Mouse (Mus musculus): ENCODE data around the gene Lnpep. TPM values are rescaled to one million over a fixed set of nuclear protein-coding genes. Genes with fewer than 3 reads are reported as not detected.
A peak's percentile ranks its signal among the peaks of the same experiment; 100 is the strongest.

Lnpep gene
- polyA plus RNA-seq, 1 experiment from 2014 or later = 10.7 TPM

- H3K9ac ChIP-seq (replicated peaks) = peak overlapping the region; percentile 92
- no peaks in the 10 kb centered on the region for H3K36me3 ChIP-seq
- no peak for ATAC-seq (ENCODE audit: low FRiP score, low read depth)
- peak overlapping the region; percentile 92 for H3K4me3 ChIP-seq
- peaks cover 14% of the 10 kb centered on the region for H3K4me1 ChIP-seq
- H3K27me3 ChIP-seq = no peaks in the 10 kb centered on the region
- 62% methylated on average over 7 of the region's 7 CpGs for WGBS
- H3K27ac ChIP-seq (replicated peaks) = peak overlapping the region; percentile 100
- peak overlapping the region; percentile 70 for H3K4me2 ChIP-seq (replicated peaks)
- H3K9me3 ChIP-seq = no peaks in the 10 kb centered on the region
Observed at GRCm38 (mm10) chr17:17625887-17626679, 1.2 kb upstream of the Lnpep start.

DNA sequence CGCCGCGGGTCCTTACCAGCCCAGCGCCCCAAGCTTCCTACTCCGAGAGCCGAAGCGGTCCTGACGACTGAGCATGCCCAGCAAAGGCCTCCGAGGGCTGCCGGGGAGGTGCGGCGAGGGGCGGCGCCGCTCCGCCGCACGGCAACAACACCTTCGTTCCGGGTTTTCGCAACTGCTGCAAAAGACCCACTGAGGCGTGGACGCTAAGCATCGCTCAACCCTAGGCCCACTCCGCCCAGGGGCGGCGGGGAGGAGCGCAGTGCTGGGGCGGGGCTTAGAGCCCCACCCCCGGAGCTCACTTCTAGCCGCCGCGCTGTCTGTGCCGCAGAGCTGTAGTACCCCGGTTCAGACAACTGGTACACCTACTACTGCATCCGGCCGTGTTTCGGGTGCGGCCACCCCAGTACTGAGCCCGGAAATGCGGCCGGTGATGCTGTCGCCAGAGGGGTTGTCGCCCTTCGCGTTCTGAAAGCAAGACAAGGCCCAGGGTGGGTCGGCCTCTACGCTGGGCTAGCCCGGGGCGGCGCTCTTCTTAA lies 361 bp downstream of the Lnpep start:
- no peaks in the 10 kb centered on the region for H3K9me3 ChIP-seq
- no peaks in the 10 kb centered on the region for H3K27me3 ChIP-seq
- peak overlapping the region; percentile 92 for H3K9ac ChIP-seq (replicated peaks)
- H3K36me3 ChIP-seq = no peaks in the 10 kb centered on the region
- peak; percentile 98 for ATAC-seq (ENCODE audit: low FRiP score, low read depth)
- WGBS = under 1% methylated on average over 51 of the region's 51 CpGs
- peak overlapping the region; percentile 92 for H3K4me3 ChIP-seq
- H3K27ac ChIP-seq (replicated peaks) = peak overlapping the region; percentile 100
- peaks cover 14% of the 10 kb centered on the region for H3K4me1 ChIP-seq
- peak overlapping the region; percentile 70 for H3K4me2 ChIP-seq (replicated peaks)

DNA sequence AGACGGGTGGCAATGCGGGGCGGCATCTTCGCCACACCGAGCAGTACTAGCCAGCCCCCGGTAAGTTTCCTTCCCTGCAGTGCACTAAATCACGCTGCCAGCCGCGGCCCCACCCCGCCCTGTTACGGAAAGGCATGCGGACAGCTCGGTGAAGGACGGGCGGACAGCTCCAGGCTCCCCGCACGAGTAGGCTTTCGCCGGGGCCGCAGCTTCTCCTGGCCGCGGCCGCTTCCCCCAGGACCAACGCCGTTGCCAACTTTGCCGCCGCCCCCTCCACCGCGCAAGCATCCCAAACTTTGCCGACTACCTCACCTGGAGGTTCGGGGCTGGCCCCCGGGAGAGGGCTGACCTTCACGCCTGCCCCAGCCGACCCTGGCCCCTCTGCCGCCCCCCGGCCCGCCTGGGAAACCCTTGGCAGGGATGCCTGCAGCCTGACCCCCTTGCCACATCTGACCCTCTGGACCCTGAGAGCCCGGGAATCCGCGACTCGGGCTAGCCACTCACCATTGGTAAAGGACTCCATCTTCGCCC lies 895 bp downstream of the Lnpep start:
- WGBS = under 1% methylated on average over 42 of the region's 42 CpGs
- H3K9me3 ChIP-seq = no peaks in the 10 kb centered on the region
- H3K4me1 ChIP-seq = peaks cover 14% of the 10 kb centered on the region
- peak; percentile 2 for ATAC-seq (ENCODE audit: low FRiP score, low read depth)
- H3K36me3 ChIP-seq = no peaks in the 10 kb centered on the region
- no peaks in the 10 kb centered on the region for H3K27me3 ChIP-seq
- H3K27ac ChIP-seq (replicated peaks) = peak overlapping the region; percentile 100
- H3K4me3 ChIP-seq = peak overlapping the region; percentile 92
- peak overlapping the region; percentile 92 for H3K9ac ChIP-seq (replicated peaks)
- H3K4me2 ChIP-seq (replicated peaks) = peak overlapping the region; percentile 70

DNA sequence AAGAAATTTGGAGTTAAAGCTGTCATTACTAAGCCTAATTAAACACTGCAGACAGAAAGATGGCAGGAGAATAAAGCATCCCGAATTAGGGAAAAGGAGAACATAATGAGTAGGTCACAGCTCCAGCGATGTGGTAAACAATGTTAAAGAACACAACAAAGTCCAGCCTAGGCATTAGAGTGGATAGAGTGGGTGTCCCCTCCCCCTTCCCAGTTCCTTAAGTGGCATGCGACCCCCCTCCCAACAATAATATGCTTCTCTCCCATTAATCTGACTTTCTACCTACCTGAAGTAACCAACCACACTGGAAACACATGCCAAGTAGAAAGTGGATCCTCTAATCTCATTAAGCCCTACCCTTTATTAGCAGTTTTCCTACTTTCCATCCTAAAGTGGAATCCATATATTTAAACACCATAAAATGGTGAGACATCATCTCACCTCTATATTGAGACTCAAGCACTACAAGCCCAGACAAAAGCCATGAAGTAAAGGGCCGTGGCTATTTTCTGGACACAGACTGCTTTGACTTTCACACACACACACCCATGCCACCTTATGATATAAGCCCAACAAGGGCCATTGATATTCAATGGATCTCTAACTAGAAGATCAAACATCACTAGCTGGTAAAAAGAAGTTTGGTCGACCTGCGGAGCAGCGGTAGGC lies 1.5 kb downstream of the Lnpep start:
- Histone ChIP-seq H3K4me3 (peak overlapping the region; percentile 92), H3K4me1 (peaks cover 14% of the 10 kb centered on the region), H3K27ac (replicated peaks) (peak overlapping the region; percentile 100), H3K36me3 (no peaks in the 10 kb centered on the region), H3K9me3 (no peaks in the 10 kb centered on the region), H3K9ac (replicated peaks) (peak overlapping the region; percentile 92), H3K4me2 (replicated peaks) (peak overlapping the region; percentile 70), H3K27me3 (no peaks in the 10 kb centered on the region)
- no peak for ATAC-seq (ENCODE audit: low FRiP score, low read depth)
- 8% methylated on average over 7 of the region's 7 CpGs for WGBS

- Histone ChIP-seq H3K4me2 (replicated peaks) (no peak overlapping the region), H3K4me3 (no peak overlapping the region), H3K4me1 (peaks cover 14% of the 10 kb centered on the region), H3K27ac (replicated peaks) (no peak overlapping the region), H3K9me3 (no peaks in the 10 kb centered on the region), H3K9ac (replicated peaks) (no peak overlapping the region), H3K27me3 (no peaks in the 10 kb centered on the region), H3K36me3 (no peaks in the 10 kb centered on the region)
- 96% methylated on average over 1 of the region's 1 CpGs for WGBS
- ATAC-seq (ENCODE audit: low FRiP score, low read depth) = no peak
Observed at GRCm38 (mm10) chr17:17622576-17622975, 2.3 kb downstream of the Lnpep start.

DNA sequence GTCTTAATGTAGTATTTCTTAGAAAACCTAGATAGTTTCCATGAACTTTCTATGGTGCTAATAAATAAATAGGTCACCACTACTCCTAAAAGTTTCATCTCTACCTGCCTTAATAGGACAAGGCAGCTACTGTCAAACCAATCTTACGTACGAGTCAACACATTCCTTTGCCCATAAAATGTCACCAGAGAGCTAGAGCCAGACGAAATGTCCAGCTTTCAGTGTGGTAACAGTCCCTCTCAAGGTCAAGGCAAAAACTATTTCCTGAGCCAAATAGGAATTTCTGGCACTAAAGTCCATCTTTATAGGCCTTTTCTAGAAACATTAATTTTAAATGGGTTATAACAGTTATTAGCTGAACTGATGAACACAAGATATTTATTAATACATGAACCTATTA lies 3.3 kb downstream of the Lnpep start:
- no peak overlapping the region for H3K4me3 ChIP-seq
- H3K27ac ChIP-seq (replicated peaks) = no peak overlapping the region
- no peak overlapping the region for H3K9ac ChIP-seq (replicated peaks)
- H3K4me2 ChIP-seq (replicated peaks) = no peak overlapping the region
- H3K27me3 ChIP-seq = no peaks in the 10 kb centered on the region
- WGBS = 86% methylated on average over 3 of the region's 3 CpGs
- peaks cover 14% of the 10 kb centered on the region for H3K4me1 ChIP-seq
- no peaks in the 10 kb centered on the region for H3K9me3 ChIP-seq
- H3K36me3 ChIP-seq = no peaks in the 10 kb centered on the region
- no peak for ATAC-seq (ENCODE audit: low FRiP score, low read depth)

DNA sequence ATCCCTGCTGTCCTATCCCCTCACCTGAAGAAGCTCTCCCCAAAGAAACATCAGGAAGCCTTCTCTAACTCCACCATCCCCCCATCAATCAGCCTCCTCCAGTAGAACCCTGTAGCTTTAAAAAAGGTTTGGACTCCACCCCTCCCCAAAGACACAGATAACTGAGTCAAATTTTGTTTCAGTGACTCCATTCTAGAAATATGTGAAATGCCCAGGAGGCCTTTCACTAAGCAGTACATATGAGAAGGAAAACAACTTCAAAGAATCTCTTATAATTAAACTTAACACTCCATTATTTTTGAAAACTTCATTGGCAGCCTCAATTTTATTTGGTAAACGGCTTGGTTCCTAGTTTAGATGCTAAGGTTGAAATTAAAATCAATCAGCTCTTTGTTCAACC lies 6.4 kb downstream of the Lnpep start:
- Histone ChIP-seq H3K9me3 (no peaks in the 10 kb centered on the region), H3K4me1 (peaks cover 9% of the 10 kb centered on the region), H3K4me3 (no peak overlapping the region), H3K4me2 (replicated peaks) (no peak overlapping the region), H3K9ac (replicated peaks) (no peak overlapping the region), H3K36me3 (no peaks in the 10 kb centered on the region), H3K27me3 (no peaks in the 10 kb centered on the region), H3K27ac (replicated peaks) (no peak overlapping the region)
- 82% methylated on average over 1 of the region's 1 CpGs for WGBS
- ATAC-seq (ENCODE audit: low FRiP score, low read depth) = no peak

- no peaks in the 10 kb centered on the region for H3K9me3 ChIP-seq
- H3K4me1 ChIP-seq = peaks cover 5% of the 10 kb centered on the region
- no peaks in the 10 kb centered on the region for H3K27me3 ChIP-seq
- no peak overlapping the region for H3K4me2 ChIP-seq (replicated peaks)
- 97% methylated on average over 4 of the region's 4 CpGs for WGBS
- no peak for ATAC-seq (ENCODE audit: low FRiP score, low read depth)
- H3K27ac ChIP-seq (replicated peaks) = no peak overlapping the region
- H3K9ac ChIP-seq (replicated peaks) = no peak overlapping the region
- H3K36me3 ChIP-seq = no peaks in the 10 kb centered on the region
- no peak overlapping the region for H3K4me3 ChIP-seq
Observed at GRCm38 (mm10) chr17:17617440-17618204, 7.2 kb downstream of the Lnpep start.

DNA sequence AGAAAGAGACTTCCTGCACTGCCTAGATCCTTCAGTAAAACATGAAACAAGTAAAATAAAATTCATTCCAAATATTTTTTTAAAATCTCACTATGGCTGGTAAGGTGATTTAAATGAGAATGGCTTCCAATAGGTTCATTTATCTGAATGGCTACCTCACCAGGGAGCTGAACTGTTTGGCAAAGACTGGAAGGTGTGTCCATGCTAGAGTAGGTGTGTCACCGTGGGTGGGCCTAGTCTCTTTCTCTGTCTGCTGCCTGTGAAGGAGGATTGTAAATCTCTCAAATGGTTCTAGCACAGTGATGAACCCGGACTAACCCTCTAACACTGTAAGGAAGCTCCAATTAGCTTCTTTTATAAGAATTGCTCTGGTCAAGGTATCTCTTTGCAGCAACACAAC lies 12.5 kb downstream of the Lnpep start:
- no peak overlapping the region for H3K4me3 ChIP-seq
- no peaks in the 10 kb centered on the region for H3K27me3 ChIP-seq
- 0 out of 2 replicates have a peak, but pooled peaks cover 3% of the 10 kb centered on the region for H3K9me3 ChIP-seq
- H3K27ac ChIP-seq (replicated peaks) = no peak overlapping the region
- H3K4me2 ChIP-seq (replicated peaks) = no peak overlapping the region
- peaks cover 6% of the 10 kb centered on the region; the same call in 1 of the 2 replicates for H3K4me1 ChIP-seq
- no peaks in the 10 kb centered on the region for H3K36me3 ChIP-seq
- no peak for ATAC-seq (ENCODE audit: low FRiP score, low read depth)
- no peak overlapping the region for H3K9ac ChIP-seq (replicated peaks)
- 80% methylated on average over 2 of the region's 2 CpGs for WGBS

DNA sequence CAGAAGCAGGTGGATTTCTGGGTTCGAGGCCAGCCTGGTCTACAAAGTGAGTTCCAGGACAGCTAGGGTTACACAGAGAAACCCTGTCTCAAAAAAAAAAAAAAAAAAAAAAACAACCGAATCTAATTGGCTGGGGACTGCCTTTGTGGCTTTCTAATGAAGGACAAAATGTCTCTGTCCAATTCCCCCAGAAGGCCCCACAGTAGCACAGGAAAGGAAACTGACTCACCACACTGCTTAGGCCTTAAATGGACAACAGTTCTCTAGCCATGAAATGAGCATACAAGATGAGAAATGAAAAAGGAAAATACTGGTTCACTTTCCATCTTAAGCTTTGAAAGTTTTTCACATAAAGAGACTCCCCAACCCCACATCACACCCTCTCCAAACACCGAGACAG lies 15.3 kb downstream of the Lnpep start:
- no peak overlapping the region for H3K9ac ChIP-seq (replicated peaks)
- H3K27ac ChIP-seq (replicated peaks) = no peak overlapping the region
- no peak overlapping the region for H3K4me3 ChIP-seq
- 0 out of 2 replicates have a peak, but pooled peaks cover 3% of the 10 kb centered on the region for H3K9me3 ChIP-seq
- no peaks in the 10 kb centered on the region for H3K36me3 ChIP-seq
- 88% methylated on average over 3 of the region's 3 CpGs for WGBS
- no peaks in the 10 kb centered on the region for H3K27me3 ChIP-seq
- no peak overlapping the region for H3K4me2 ChIP-seq (replicated peaks)
- ATAC-seq (ENCODE audit: low FRiP score, low read depth) = no peak
- H3K4me1 ChIP-seq = peaks cover 6% of the 10 kb centered on the region; the same call in 1 of the 2 replicates

DNA sequence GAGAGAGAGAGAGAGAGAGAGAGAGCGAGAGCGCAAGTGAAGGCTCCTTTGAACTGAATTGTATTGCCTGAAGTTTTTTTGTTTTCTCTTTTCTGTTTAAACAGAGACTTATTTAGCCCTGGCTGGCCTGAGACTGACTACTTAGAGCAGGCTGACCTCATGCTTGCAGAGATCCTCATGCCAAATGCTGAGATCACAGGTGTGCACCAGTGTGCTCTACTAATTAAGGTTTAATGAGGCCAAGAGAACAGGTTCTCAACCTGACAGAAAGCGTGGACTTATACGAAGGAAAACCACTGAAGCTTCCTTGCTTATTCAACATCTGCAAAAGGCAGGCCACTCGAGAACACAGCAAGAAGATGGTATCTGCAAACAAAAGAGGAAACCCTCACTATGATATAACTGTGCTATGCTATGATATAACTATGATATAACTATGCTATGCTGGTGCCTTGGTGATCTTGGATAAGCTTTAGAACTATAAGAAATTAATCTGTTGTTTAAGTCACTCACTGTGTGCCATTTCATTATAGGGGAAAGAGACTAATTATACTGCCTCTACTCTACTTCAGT lies 16.3 kb downstream of the Lnpep start:
- peaks cover 6% of the 10 kb centered on the region; the same call in 1 of the 2 replicates for H3K4me1 ChIP-seq
- 0 out of 2 replicates have a peak, but pooled peaks cover 3% of the 10 kb centered on the region for H3K9me3 ChIP-seq
- 81% methylated on average over 5 of the region's 5 CpGs for WGBS
- H3K4me2 ChIP-seq (replicated peaks) = no peak overlapping the region
- no peak overlapping the region for H3K27ac ChIP-seq (replicated peaks)
- no peaks in the 10 kb centered on the region for H3K27me3 ChIP-seq
- no peak for ATAC-seq (ENCODE audit: low FRiP score, low read depth)
- no peaks in the 10 kb centered on the region for H3K36me3 ChIP-seq
- H3K9ac ChIP-seq (replicated peaks) = no peak overlapping the region
- no peak overlapping the region for H3K4me3 ChIP-seq

Data from midbrain, embryonic 12.5 days (tissue).